Mouse (Mus musculus): ENCODE data around the gene Fars2.

Gene Fars2

DNA sequence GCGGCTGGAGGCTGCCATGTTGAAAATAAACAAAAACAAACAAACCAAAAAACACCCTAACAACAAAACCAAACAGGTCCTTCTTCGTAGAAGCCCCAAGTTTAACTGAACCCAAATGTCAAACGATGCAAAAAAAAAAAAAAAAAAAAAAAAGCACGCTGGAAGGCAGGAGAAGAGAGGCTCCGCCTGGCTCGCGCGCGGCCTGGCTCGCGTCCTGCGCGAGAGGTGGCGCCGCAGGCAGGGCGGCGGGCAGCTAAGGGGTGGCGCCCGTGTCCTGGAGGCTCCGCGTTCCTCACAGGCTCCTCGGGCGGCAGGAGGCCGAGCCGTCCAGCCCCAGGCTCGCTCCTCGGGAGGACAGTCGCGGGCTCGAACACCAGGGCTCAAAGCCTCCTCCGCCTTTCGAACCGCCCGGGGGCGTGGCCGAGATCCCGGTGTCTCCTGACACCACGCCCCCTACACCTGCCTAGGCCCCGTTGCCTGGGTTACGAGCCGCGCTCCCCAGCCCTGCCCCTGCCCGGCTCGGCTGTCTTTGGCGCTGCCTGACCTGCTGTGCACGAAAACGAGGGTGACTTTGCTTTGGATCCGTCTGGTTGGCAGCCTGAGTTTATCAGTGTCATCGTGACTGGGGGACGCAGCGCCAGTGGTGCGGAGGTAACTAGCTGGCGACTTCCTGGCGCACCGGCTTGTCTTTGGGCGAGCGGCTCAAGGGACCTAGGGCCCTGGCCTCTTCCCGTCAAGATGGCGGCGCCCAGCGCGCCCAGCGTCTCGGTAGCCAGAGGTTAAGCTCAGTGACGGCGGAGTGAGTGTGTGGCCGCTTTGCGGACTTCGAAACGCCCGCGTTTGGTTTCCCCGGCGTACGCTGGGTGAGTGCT is at the start of gene Fars2, which contains the start of gene Lyrm4:
TSS of gene Fars2 (plus strand) at position 270 of the 872 bp plus-strand sequence.
TSS of gene Lyrm4 (minus strand) at position 384 of the 872 bp plus-strand sequence.
- DNase-seq (ENCODE audit: low read depth): peak; percentile 96

DNA sequence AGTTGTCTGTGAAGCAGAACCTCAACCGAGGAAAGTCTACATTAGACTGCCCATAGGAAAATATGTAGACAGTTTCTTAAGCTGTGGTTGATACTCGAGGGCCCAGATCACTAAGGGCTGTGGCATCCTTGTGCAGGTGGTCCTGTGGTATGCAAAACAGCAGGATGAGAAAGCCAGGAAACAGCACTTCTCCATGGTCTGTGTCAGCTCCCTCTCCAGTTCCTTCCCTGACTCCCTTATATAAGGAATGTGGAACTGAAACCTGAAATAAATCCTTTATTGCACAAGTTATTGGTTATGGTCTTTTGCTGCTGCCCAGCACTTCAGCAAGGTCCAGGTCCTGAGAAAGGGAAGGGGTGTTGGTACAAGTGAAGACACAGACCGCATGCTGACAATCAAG is 42.7 kb upstream of the Fars2 start:
- DNase-seq (ENCODE audit: low read depth): no peak

DNA sequence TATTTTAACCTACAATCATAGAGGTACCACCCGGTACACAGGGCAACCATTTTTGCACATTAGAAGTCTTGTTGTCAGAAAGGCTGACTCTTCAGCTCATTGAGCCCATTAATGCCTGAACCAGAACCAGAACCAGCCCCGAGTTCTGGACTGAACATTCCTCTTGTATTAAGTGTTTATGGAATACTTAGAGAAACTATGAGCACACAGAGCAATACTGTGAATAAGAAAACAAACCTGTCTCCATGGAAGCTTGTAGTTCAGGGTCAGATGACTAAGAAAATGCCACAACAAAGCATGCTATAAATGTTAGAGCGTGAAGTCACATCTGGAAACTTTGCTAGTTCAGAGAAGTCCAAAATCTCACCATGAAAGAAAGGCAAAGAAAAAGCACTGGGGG is 35.6 kb upstream of the Fars2 start:
- no peak for DNase-seq (ENCODE audit: low read depth)

DNA sequence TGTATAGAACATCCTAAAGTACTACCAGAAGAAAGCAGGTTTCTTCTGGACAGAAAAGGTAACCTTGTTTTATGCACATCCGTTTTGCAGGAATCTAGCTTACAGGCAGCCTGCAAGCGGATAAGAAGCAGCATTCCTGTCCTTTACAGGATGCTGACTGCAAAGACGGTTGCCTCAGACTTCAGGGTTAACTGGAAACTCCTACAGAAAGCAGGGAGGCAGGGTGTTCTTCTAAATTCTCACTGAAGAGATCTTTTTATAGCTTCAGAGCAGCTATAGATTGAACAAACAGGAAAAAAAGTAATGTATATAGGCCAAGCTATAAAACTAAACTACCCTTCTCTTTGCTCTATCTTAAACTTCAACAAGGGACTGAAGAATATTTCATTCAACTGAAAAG is 32.5 kb upstream of the Fars2 start:
- DNase-seq (ENCODE audit: low read depth): no peak

DNA sequence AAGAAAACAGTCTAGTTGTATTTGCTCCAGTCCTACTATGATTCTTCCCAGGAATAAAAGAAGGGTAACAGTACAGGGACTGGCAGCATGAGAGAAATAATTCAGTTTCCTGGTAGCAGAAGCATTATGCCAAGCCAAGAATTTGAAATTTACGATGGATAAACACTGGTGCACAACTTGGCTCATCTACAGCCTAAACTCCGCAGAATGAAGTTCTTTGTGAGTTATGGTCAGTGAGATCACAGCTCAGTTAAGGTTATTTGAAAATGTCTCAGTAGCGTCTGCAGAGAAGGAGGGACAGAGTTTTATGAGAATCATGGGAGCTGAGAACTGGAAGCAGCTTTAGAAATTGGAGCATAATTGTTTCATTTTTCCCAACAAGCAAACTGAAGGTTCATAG is 31.2 kb upstream of the Fars2 start:
- no peak for DNase-seq (ENCODE audit: low read depth)

DNA sequence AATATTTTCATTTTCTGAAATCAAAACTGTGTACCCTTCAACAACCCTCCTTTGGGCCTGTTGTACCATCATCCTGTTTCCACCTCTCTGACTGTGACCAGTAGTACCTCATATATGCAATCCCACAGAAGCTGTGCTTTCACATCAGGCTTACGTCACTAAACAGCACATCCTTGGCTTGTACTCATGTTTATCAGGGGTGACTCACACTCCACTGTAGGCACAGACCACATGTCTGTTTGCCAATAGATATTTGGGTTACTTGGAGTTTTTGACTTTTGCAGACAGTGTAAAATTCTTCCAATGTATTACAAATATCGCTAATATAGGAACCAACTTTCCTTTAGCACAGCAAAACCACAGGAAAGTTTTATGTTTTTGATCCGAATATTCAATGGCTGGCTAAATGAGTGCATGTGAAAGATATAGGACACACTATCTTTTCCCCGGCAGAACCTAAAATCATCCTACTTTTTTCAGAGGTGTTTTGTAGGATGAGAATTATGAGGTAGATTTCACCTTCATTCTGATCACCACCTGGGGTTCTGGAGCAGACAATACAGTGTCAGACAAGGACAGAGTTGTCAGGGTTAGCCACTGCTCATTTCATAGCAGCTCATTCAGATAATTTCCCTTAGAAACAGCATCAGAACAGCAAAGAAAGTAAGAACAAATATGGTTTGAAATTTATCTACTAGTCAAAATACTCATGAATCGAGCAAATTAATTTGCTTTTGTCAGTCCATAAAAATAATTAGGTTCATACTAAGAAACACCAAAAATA is 30.4 kb upstream of the Fars2 start:
- DNase-seq (ENCODE audit: low read depth): no peak

DNA sequence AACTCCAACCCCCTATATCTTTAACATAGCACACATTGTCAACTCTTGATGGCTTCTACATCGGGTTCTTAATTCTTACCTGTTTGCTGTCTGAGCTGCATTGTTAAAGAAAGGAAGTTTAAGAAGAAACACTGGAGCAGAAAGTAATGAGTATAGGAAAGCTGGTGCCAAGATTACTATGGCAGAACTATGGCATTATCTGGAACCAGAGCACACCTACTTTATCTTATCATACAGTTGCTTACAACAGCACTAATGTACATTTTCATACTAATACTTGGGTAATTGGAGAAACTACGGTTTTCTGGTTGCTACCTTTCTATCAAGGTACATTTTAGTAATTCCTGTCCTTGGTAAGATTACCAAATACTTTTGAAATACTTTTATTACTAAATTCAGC is 29.8 kb upstream of the Fars2 start:
- no peak for DNase-seq (ENCODE audit: low read depth)

DNA sequence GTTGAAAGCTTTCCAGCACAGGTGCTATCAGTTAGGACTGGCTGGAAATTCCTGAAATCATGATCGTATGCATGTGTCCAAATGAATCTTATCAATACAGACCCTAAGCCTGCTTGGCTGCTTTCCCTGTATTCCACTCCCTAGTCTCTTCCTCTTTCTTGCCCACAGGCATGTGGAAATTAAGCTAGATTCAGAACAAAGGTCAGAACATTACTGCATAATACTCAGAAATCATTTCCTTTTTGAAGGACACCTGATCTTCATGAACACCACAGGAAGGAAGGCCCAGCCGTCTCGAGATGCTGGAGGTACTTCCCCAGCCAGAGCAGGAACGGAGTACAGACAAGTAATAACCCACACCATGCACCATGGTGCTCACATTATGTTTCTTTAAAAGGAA is 29.0 kb upstream of the Fars2 start:
- no peak for DNase-seq (ENCODE audit: low read depth)

DNA sequence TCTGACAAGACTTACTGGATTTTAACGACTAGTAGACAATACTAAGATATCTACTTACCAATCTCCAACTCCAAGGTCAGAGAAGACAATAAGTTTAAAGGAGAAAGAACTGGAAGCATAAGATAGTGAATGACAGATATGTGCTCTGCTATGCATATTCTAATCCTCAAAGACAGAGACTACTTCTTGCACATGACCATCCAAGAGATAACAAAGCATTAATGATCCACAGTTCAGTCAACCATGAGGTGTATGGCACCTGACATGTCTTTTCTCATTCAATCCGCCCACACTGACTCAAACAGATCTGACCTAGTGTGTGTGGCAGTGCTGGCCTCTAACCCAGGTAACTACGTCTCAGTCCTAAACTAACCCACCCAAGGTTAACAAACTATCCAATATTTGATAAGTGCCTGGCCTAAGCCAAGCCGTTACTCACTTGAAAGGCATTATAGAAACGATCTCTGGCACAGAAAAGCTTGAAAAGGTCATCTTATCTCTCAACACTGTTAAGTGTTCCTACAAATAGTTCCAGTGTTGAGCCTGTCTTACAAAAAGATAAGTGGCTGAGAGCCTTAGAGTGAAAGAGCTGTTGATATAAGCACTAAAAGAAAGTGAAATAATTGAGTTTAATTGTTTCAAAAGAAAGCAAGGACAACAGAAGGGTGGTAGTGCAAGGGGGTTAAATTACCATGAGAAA is 20.4 kb upstream of the Fars2 start:
- DNase-seq (ENCODE audit: low read depth): no peak

DNA sequence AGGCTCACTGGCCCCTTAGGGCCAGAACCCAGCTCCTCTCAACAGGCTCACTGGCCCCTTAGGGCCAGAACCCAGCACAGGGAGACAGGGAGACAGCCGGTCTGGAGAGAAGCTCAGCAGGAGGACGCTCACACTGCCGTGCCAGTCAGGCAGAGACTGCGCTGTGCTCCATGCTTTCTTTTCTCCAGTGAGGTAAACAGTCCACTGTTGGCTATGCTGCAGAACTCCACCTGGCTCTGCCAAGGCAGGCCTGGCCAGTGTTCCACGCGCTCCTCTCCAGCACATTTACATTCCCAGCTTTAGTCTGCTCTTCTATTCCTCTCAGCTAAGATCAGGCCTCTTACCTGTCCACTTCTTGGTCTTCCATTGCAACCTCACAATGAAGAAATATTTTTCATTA is 11.6 kb upstream of the Fars2 start:
- DNase-seq (ENCODE audit: low read depth): no peak

DNA sequence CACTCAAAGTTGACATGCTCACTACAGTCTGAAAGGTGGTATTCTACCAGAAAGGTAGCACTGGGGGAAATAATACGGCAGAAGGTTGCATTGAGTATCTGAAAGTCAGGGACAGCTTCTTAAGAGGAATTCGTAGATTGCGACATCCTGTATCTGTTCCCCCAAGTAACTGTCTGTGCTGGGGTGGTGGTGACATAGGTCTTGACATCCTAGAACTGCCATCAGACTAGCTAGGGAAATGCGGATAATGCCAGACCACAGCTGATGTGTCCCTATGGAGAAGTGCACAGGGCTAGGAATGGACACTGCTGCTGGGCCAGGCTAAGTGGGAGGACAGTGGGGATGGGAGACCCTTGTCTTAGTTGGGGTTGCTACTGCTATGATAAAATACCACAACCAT is 8.7 kb upstream of the Fars2 start:
- DNase-seq (ENCODE audit: low read depth): no peak

DNA sequence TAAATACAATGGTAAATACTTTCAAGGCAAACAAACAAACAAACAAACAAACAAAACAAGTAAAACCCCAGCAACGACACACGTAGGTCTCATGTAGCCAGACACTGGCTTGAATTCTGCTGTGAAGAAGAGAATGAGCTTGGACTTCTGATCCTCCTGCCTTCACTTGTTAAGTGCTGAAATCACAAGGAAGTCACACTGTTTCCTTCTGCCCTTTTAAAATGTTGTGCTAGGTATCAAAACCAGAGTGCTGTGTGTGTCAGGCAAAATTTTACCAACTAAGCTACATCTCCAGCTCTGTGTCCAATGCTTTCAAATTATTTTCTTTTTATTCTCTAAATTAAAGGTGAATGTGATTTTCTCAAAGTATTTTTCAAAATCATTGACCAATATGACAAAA is 5.9 kb upstream of the Fars2 start:
- no peak for DNase-seq (ENCODE audit: low read depth)

DNA sequence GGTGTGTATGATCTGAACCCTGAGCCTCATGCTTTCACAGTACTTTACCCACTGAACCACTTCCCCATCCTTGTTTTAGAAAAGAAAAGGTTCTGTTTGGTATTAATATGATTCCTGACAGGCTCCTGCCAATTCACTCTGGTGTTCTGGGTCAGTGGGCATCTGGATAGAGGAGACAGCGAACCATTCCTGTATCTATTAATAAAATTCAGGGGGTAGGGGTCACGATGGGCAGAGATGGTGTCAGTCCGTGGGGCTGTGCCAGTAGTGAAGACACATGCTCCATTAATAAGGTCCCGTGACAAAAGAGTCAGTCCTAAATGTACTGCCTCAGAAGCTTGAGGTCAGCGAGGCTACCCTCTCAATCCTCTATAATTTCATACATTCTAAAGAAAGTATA is 4.0 kb upstream of the Fars2 start:
- DNase-seq (ENCODE audit: low read depth): no peak

DNA sequence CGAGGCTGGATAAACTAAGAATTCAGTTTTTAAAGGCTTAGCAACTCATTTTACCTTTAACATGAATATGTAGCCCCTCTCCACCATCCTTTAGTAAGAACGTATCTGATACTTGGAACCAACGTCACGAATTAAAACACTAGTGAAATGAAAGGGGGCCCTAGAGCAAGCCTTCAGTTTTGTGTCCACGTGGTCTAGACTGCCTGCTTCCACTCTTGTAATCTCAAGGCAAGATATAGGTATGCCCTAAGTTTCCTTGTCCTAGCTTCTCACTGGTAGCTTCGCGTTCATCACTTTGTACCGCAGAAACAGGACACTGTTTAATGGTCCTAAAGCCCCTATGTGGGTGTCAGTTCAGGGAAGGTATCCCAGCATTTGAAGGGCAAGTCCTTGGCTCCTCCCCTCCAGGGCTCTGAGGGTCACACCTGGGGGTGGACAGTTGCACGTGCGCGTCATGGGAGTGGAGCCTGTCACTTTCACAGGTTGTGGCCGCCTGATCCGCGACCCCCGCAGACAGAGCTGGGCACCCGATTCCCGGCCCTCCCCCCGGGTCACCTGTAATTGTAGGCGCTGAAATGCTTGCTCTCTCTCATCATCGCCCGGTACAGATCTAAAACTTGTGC is 581 bp upstream of the Fars2 start:
- DNase-seq (ENCODE audit: low read depth): peak; percentile 35

DNA sequence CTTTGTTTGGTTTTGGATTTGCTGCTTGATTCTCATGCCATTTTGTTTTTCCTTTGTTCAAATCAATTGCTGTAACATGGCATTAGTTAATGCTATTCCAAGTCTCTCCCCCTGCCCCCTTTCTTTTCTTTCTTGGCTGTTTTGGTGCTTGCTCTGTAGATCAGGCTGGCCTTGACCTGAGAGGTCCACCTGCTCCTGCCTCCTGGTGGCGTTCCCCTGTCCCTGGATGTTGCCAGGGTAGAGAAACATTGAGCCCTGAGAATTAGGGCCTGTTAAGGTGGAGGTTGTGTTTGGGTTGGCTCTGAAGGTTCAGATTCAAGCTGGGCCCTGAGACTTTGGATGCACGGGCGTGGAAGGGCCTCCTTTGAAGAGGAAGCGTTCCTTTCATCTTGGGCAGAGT is 2.5 kb downstream of the Fars2 start:
- DNase-seq (ENCODE audit: low read depth): no peak

DNA sequence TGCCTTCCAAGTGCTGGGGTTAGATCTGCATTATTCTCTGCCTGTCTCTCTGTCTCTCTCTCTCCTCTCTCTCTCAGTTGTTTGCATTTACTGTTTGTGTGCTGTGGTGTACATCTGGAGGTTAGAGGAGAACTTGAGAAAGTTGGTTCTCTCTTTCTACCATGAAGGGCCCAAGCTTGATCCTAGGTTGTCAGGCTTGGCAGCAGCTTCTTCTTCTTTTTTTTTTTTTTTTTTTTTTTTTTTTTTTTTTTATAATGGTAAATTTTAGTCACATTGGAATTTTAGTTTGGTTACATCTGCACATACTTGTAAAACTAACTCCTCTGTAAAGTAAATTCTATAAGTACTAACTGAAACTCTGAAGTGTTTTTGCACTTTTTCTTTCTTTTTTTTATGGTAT is 3.4 kb downstream of the Fars2 start:
- no peak for DNase-seq (ENCODE audit: low read depth)

DNA sequence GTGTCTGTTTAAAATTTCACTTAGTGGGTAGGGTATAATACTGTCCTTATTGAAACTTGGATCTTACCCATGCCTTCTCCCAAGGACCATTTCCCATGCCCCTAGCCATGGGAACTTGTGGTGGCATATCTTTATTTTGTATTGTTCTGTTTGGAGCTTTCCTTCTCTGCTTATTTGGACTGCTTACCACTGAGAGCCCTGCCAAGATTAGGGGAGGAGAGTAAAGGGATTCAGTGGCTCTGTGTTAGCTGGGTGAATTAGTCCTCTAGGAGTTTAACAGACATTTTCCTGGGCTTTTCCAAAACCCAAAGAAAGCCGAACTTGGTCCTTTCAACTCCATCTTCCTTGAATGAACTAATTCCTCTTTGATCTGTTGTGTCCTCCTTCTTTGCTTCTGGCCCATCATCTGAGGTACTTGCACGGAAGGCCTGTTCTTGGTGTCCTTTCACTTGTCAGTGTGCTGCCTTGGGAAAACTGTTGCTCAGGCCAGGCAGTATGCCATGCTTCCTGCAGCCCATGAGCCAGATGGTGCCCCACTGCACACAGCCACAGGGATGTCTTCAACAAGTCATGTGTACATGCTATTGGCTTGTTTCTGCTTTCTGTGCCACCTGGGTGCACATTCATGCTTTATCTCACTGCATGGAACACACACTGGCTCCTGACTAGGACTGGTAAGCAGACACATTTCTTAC is 12.3 kb downstream of the Fars2 start:
- no peak for DNase-seq (ENCODE audit: low read depth)

DNA sequence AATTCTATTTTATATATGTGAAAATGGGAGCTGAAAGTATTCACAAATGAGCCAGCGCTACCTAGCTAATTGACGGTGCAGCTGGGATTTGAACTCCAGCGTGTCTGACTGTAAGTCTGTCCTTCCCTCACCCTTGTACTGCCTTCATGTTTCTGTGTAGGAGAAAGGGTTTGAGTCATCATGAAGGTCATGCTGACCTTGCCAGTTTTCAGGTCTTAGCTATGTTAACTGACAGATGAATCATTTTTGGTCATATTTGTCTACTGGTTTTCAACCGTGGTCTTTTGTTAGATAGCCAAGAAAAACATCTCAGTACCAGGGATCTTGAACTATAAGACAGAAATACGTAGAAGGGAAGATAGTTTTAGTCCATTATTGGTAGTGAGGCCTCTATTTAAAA is 14.2 kb downstream of the Fars2 start:
- no peak for DNase-seq (ENCODE audit: low read depth)

DNA sequence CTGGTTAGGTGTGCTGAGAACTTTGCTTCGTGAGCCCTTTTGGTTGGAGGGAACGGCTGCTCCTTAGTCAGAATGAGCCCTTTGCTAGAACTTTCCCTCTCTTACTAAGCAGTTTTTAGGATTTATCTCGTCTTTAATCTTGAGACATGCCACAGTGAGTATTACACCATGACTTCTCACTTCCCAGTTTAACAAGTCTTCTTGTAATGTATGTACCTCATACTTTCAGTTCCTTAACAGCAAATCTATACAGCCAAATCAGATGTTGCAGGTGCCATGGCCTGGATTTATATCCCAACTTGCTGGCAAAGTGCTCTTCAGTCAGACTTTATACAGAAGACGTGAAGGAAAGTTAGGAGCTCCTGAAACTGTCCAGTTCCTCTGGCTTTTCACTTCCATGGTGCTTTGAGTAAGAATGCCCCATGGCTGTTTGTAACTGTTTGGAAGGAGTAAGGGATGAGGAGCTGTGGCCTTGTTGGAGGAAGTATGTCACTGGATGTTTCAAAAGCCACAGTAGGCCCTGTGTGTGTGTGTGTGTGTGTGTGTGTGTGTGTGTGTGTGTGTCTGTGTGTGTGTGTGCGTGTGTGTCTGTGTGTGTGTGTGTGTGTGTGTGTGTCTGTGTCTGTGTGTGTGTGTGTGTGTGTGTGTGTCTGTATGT is 14.9 kb downstream of the Fars2 start:
- no peak for DNase-seq (ENCODE audit: low read depth)

DNA sequence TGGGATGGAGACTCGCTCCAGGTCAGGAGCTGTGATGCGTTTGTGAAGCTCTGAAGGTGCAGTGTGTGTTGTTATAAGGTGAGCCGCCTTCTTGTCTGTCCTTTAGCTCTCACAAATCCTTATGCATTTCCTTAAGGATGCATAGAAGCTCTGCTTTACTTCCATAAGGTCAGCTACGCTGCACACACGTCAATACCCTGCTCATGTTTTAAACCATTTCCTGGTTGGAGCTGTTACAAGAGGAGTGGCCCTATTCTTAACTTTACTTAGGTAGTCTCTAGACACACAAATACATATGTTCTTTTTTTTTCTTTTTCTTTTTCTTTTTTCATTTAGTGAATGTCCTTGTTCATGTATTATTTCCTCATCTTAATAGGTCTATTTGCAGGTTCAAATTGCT is 22.5 kb downstream of the Fars2 start:
- DNase-seq (ENCODE audit: low read depth): no peak
